Mouse (Mus musculus) forebrain, embryonic 10.5 days (tissue): ENCODE results near the gene Urod. TPM values are rescaled to one million over a fixed set of nuclear protein-coding genes. Genes with fewer than 3 reads are reported as not detected.

Experiments used
- DNase-seq: peaks from one replicate; pipeline ENCODE4 v3.0.0-alpha.2; 2017; ENCODE audit warnings: low spot score; ENCODE audit errors: extremely low spot score
- H3K27ac ChIP-seq: fragments of 300-500 bp; sonication (generic); 2 replicates; pipeline ENCODE4 v1.5.1; 2016; ENCODE audit warnings: mild to moderate bottlenecking
- H3K27me3 ChIP-seq: fragments of 300-500 bp; sonication (generic); 2 replicates; pipeline ENCODE4 v1.6.1; 2016; ENCODE audit warnings: mild to moderate bottlenecking; ENCODE audit not compliant: poor library complexity, severe bottlenecking
- H3K36me3 ChIP-seq: fragments of 300-500 bp; sonication (generic); replicated peaks from 2 replicates; pipeline ENCODE4 v1.6.1; 2016; ENCODE audit warnings: mild to moderate bottlenecking, moderate library complexity
- H3K4me1 ChIP-seq: fragments of 300-500 bp; sonication (generic); 2 replicates; pipeline ENCODE4 v1.6.1; 2016
- H3K4me3 ChIP-seq: fragments of 300-500 bp; sonication (generic); 2 replicates; pipeline ENCODE4 v1.5.1; 2016; ENCODE audit warnings: mild to moderate bottlenecking, moderate library complexity
- H3K9me3 ChIP-seq: fragments of 300-500 bp; sonication (generic); 2 replicates; pipeline ENCODE4 v1.6.1; 2016; ENCODE audit warnings: mild to moderate bottlenecking, moderate library complexity
- WGBS: fragments of 180-500 bp; shearing (Covaris S2); methylation state at CpG from one replicate; pipeline ENCODE4 v1.1.7; 2016; 5-methylcytosine and 5-hydroxymethylcytosine counted together
- polyA plus RNA-seq: library from polyadenylated mRNA; unstranded; fragments of >200 nt; fragmentation: Nextera tagmentation; extraction: Ambion mirVana; gene quantifications from 2 replicates; pipeline ENCODE4 v1.2.1, GENCODE M21; 2016

Urod gene
- 93.8 and 108 TPM in 2 replicates for polyA plus RNA-seq

- H3K27ac ChIP-seq = peak within 1 kb of the TSS; percentile 79
- WGBS = 2% methylated on average over 38 of the region's 38 CpGs
- H3K36me3 ChIP-seq = peaks cover 31% of the 10 kb centered on the region
- H3K4me3 ChIP-seq = peak within 1 kb of the TSS; percentile 79
- peaks cover 40% of the 10 kb centered on the region for H3K4me1 ChIP-seq
- DNase-seq = peak; percentile 96
- H3K27me3 ChIP-seq = peaks cover 7% of the 10 kb centered on the region
- no peaks in the 10 kb centered on the region for H3K9me3 ChIP-seq
Observed at GRCm38 (mm10) chr4:116993672-116994621, at the start of gene Urod. Gene Urod (minus strand): TSS chr4:116994413.

- no peaks in the 10 kb centered on the region for H3K27me3 ChIP-seq
- H3K27ac ChIP-seq = no peak overlapping the region
- H3K4me3 ChIP-seq = no peak overlapping the region
- H3K4me1 ChIP-seq = 0 out of 2 replicates have a peak, but pooled peaks cover 6% of the 10 kb centered on the region
- H3K36me3 ChIP-seq = peaks cover 25% of the 10 kb centered on the region
- no peak for DNase-seq
- no peaks in the 10 kb centered on the region for H3K9me3 ChIP-seq
- 81% methylated on average over 4 of the region's 4 CpGs for WGBS
Observed at GRCm38 (mm10) chr4:117041283-117041721, 47.1 kb upstream of the Urod start.

- Histone ChIP-seq H3K4me1 (0 out of 2 replicates have a peak, but pooled peaks cover 6% of the 10 kb centered on the region), H3K4me3 (no peak overlapping the region), H3K27ac (no peak overlapping the region), H3K36me3 (peaks cover 22% of the 10 kb centered on the region), H3K9me3 (no peaks in the 10 kb centered on the region), H3K27me3 (no peaks in the 10 kb centered on the region)
- whole genome bisulfite sequencing = 77% methylated on average over 1 of the region's 1 CpGs
- no peak for DNase-seq
Observed at GRCm38 (mm10) chr4:117040791-117041190, 46.6 kb upstream of the Urod start.

DNA sequence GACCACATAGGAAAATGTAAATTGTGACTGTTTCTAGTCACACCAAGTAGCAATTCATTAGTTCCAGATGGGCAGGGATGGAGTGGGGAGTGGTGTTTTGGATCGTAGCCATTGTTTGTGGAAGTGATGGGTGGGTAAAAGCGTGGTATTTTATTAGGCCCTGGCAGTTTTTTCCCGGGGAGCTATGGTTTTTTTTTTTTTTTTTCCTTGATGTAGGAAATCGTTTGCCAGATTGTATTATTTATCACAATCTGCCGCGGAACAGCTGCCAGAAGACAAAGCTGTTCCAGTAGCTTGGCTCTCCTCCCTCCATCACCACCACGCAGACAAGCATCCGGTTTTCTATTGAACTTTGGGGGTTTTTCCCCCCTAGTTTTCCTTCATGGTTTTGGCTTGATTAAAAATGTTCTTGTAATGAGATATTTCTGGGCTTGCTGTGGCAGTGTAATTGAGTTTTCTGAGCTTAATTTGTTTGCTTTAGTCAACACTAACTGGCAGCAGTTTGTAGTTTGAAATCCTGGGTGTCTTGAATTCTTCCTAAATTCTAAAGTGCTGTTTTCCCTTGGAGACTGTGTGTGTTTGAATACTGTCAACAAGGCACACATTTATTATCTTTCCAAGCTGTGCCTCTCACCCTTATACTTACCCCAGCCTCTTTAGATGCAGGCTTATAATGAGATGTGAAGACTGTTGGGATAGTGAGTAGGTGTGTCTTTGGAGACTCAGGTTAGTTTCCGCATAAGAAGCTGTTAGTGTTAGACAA lies 45.9 kb upstream of the Urod start:
- Histone ChIP-seq H3K9me3 (no peaks in the 10 kb centered on the region), H3K4me3 (no peak overlapping the region), H3K4me1 (0 out of 2 replicates have a peak, but pooled peaks cover 6% of the 10 kb centered on the region), H3K27ac (peak overlapping the region; percentile 25; the same call in 1 of the 2 replicates), H3K36me3 (peaks cover 24% of the 10 kb centered on the region), H3K27me3 (no peaks in the 10 kb centered on the region)
- no peak for DNase-seq
- WGBS = 79% methylated on average over 9 of the region's 9 CpGs

- no peaks in the 10 kb centered on the region for H3K4me1 ChIP-seq
- DNase-seq = no peak
- H3K27me3 ChIP-seq = no peaks in the 10 kb centered on the region
- H3K4me3 ChIP-seq = no peak overlapping the region
- H3K9me3 ChIP-seq = no peaks in the 10 kb centered on the region
- no peak overlapping the region for H3K27ac ChIP-seq
- WGBS = 94% methylated on average over 1 of the region's 1 CpGs
- H3K36me3 ChIP-seq = peaks cover 72% of the 10 kb centered on the region
Observed at GRCm38 (mm10) chr4:117031105-117031504, 36.9 kb upstream of the Urod start.

GRCm38 (mm10) chr4:117023469-117023868 lies 29.3 kb upstream of the Urod start:
- DNase-seq = no peak
- WGBS = 96% methylated on average over 4 of the region's 4 CpGs
- no peak overlapping the region for H3K4me3 ChIP-seq
- no peaks in the 10 kb centered on the region for H3K27me3 ChIP-seq
- peaks cover 12% of the 10 kb centered on the region for H3K4me1 ChIP-seq
- H3K9me3 ChIP-seq = no peaks in the 10 kb centered on the region
- H3K36me3 ChIP-seq = peaks cover 50% of the 10 kb centered on the region
- no peak overlapping the region for H3K27ac ChIP-seq

GRCm38 (mm10) chr4:117019206-117020134 lies 25.3 kb upstream of the Urod start, which contains the start of gene Eif2b3:
Gene Eif2b3 (plus strand): TSS chr4:117019402.
- Histone ChIP-seq H3K27me3 (no peaks in the 10 kb centered on the region), H3K27ac (peak within 1 kb of the TSS; percentile 89), H3K36me3 (peaks cover 26% of the 10 kb centered on the region), H3K4me1 (peaks cover 12% of the 10 kb centered on the region), H3K9me3 (no peaks in the 10 kb centered on the region), H3K4me3 (peak within 1 kb of the TSS; percentile 94)
- under 1% methylated on average over 61 of the region's 61 CpGs for WGBS
- peak; percentile 89 for DNase-seq

DNA sequence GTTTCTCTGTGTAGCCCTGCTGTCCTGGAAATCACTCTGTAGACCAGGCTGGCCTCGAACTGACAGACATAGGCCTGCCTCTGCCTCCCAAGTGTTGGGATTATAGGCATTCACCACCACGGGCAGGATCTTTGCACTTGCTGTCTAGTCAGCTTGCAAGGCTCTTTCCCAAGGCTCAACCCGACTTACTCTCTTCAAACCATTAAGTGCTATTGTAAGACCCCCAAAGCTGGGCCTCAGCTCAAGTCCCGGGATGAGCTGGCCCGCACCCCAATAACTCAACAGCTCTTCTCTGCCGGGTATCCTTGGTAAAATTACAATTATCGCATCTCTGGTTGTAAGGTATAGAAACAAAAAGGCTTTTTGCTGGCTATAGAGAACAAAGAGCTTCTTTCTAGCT lies 24.1 kb upstream of the Urod start:
- no peak for DNase-seq
- Histone ChIP-seq H3K27ac (no peak overlapping the region), H3K4me3 (no peak overlapping the region), H3K27me3 (no peaks in the 10 kb centered on the region), H3K9me3 (no peaks in the 10 kb centered on the region), H3K4me1 (peaks cover 12% of the 10 kb centered on the region), H3K36me3 (peaks cover 15% of the 10 kb centered on the region)
- 90% methylated on average over 7 of the region's 7 CpGs for whole genome bisulfite sequencing

GRCm38 (mm10) chr4:117017738-117018137 lies 23.5 kb upstream of the Urod start:
- Histone ChIP-seq H3K4me1 (peaks cover 12% of the 10 kb centered on the region), H3K36me3 (peaks cover 9% of the 10 kb centered on the region), H3K4me3 (no peak overlapping the region), H3K27me3 (no peaks in the 10 kb centered on the region), H3K27ac (no peak overlapping the region), H3K9me3 (no peaks in the 10 kb centered on the region)
- DNase-seq = no peak
- WGBS = 93% methylated on average over 2 of the region's 2 CpGs

GRCm38 (mm10) chr4:117014901-117015415 lies 20.7 kb upstream of the Urod start:
- 73% methylated on average over 4 of the region's 4 CpGs for WGBS
- H3K4me1 ChIP-seq = peaks cover 5% of the 10 kb centered on the region
- H3K4me3 ChIP-seq = no peak overlapping the region
- H3K36me3 ChIP-seq = no peaks in the 10 kb centered on the region
- no peaks in the 10 kb centered on the region for H3K9me3 ChIP-seq
- H3K27ac ChIP-seq = no peak overlapping the region
- H3K27me3 ChIP-seq = no peaks in the 10 kb centered on the region
- DNase-seq = no peak

DNA sequence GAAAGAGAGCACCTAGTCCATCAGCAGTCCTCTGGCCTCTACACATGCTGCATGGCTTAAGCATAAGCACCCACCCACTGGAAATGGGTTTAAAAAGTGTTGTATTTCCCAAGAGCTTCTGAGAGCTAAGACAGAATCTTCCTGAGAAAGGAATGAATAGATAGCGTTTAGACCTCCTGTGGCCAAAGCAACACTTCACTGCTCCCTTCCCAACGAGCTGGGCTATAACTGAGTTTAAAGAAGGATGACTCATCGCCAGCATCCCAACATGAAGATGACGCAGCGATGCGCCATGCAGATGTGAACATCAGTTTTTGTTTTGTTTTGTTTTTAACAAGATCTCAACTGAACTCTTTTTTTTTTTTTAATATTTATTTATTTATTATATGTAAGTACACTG lies 19.4 kb upstream of the Urod start:
- Histone ChIP-seq H3K4me1 (no peaks in the 10 kb centered on the region), H3K9me3 (no peaks in the 10 kb centered on the region), H3K27me3 (no peaks in the 10 kb centered on the region), H3K27ac (no peak overlapping the region), H3K4me3 (no peak overlapping the region), H3K36me3 (no peaks in the 10 kb centered on the region)
- 87% methylated on average over 6 of the region's 6 CpGs for WGBS
- no peak for DNase-seq

DNA sequence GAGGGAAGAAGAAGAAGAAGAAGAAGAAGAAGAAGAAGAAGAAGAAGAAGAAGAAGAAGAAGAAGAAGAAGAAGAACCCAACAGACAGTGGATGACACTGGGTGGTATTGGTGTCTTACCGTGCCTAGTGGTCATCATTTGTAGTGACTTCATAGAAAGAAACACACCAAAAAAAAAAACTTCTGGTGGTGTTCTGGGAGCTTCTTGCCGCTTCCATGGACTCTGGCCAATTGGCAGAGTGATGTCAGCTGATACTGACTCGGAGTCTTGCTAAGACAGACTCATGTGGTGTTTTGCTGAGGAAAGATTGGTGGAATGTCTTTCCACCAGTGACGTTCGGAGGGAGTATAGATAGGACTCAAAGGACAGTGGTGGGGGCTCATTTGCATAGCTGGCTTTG lies 16.0 kb upstream of the Urod start:
- Histone ChIP-seq H3K27me3 (no peaks in the 10 kb centered on the region), H3K4me1 (no peaks in the 10 kb centered on the region), H3K9me3 (no peaks in the 10 kb centered on the region), H3K36me3 (no peaks in the 10 kb centered on the region), H3K4me3 (no peak overlapping the region), H3K27ac (no peak overlapping the region)
- WGBS = 84% methylated on average over 5 of the region's 5 CpGs
- no peak for DNase-seq
